In the genomic region with DNA sequence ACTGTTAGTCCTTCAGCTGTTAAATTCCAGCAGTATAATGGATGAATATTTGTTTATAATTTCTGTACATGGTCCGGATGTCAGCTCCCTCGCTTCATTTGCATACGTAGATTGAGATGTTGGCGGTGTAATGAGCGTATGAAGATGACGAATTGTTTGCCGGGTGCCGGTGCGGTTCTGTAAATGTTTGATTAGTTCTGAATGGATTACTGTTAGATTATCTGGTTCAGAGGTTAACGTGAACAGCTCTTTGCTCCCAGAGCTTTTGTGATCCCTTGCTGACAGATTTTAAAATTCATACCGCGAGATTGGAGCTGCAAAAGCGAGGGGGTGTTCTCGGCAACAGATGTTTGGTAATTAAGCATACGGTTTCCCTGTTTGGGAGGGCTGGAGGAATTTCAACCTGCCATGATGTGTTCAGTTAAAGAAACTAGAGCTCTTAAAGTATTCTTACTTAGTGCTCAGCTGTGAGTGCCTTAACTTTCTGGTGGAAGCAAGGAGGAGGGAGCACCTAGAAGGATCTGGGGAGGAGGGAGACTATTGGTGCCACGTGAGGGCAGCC, we compare ENCODE assay signal across 16 mouse cellular contexts.
DNase-seq lines count a peak whose midpoint lies in the region; ATAC-seq lines count a peak whose summit lies in the region.
"Had no signal": no experiment of that assay in that cellular context is flagged by ENCODE, and none has a peak within 500 bp of the region (broad histone marks: within the 10 kb centered on the region; RNA-seq: fewer than 3 reads in every experiment).

No protein-coding gene starts in this region.

- H3K9ac ChIP-seq in forebrain, embryonic 14.5 days (ENCODE audit: low read length), result no peak overlapping the region
- no peak overlapping the region for H3K9ac ChIP-seq in forebrain, embryonic 13.5 days
- H3K9ac ChIP-seq in kidney, embryonic 16.5 days (replicated peaks; ENCODE audit: low read length), result no peak overlapping the region
- H3K9ac ChIP-seq: limb, embryonic 13.5 days had no signal

- H3K4me1 ChIP-seq in forebrain, embryonic 14.5 days (ENCODE audit: control insufficient read depth, insufficient read depth, low read length), result peaks cover 16% of the 10 kb centered on the region; the same call in 1 of the 2 replicates
- H3K4me1 ChIP-seq in forebrain, embryonic 13.5 days, result peaks cover 28% of the 10 kb centered on the region
- peaks cover 28% of the 10 kb centered on the region for H3K4me1 ChIP-seq in kidney, embryonic 16.5 days (ENCODE audit: insufficient read depth, low read length)
- H3K4me1 ChIP-seq: megakaryocyte, embryonic 14.5 days had no signal

- H3K4me3 ChIP-seq in forebrain, embryonic 14.5 days (ENCODE audit: low read depth, low read length), result no peak overlapping the region
- H3K4me3 ChIP-seq in forebrain, embryonic 13.5 days, result no peak overlapping the region
- H3K4me3 ChIP-seq in kidney, embryonic 16.5 days (ENCODE audit: low read length), result no peak overlapping the region
- H3K4me3 ChIP-seq: limb, embryonic 13.5 days; megakaryocyte, embryonic 14.5 days; myocyte had no signal

- no peak overlapping the region for H3K27ac ChIP-seq in forebrain, embryonic 14.5 days (ENCODE audit: low read depth, low read length)
- no peak overlapping the region for H3K27ac ChIP-seq in forebrain, embryonic 13.5 days
- H3K27ac ChIP-seq in kidney, embryonic 16.5 days (ENCODE audit: low read length), result no peak overlapping the region
- H3K27ac ChIP-seq: limb, embryonic 13.5 days had no signal

- H3K36me3 ChIP-seq in forebrain, embryonic 14.5 days (ENCODE audit: control insufficient read depth, insufficient read depth, low read length), result no peaks in the 10 kb centered on the region
- H3K36me3 ChIP-seq in forebrain, embryonic 13.5 days (ENCODE audit: poor library complexity, severe bottlenecking), result no peaks in the 10 kb centered on the region
- H3K36me3 ChIP-seq in kidney, embryonic 16.5 days (ENCODE audit: insufficient read depth, low read length), result no peaks in the 10 kb centered on the region
- H3K36me3 ChIP-seq: limb, embryonic 13.5 days had no signal

- H3K9me3 ChIP-seq in forebrain, embryonic 14.5 days (replicated peaks; ENCODE audit: control insufficient read depth, low read length), result no peaks in the 10 kb centered on the region
- H3K9me3 ChIP-seq in forebrain, embryonic 13.5 days (replicated peaks), result 0 out of 2 replicates have a peak, but pooled peaks cover 3% of the 10 kb centered on the region
- no peaks in the 10 kb centered on the region for H3K9me3 ChIP-seq in kidney, embryonic 16.5 days (ENCODE audit: low read length)
- H3K9me3 ChIP-seq: limb, embryonic 13.5 days; megakaryocyte, embryonic 14.5 days had no signal

- DNase-seq in forebrain, embryonic 14.5 days (ENCODE audit: low spot score), result peak; percentile 38
- no peak for DNase-seq in kidney, postnatal 25 days
- DNase-seq in brain, adult 2 months (ENCODE audit: low read depth, low spot score), result peak; percentile 61
- DNase-seq in left cerebral cortex, postnatal 14 days (ENCODE audit: low spot score in 2 of 2), result peak; percentile 22 to 35
- DNase-seq in lung, postnatal 10 days, result no peak
- DNase-seq in cerebellum, adult 11 months, result no peak
- DNase-seq: cerebellum, postnatal 14 days; heart, adult 11 months; lung, adult 18-20 months had no signal

- H3K27me3 ChIP-seq in forebrain, embryonic 14.5 days (replicated peaks; ENCODE audit: control insufficient read depth, insufficient read depth, low read length), result peaks cover 58% of the 10 kb centered on the region
- peaks cover 88% of the 10 kb centered on the region for H3K27me3 ChIP-seq in forebrain, embryonic 13.5 days
- peaks cover 19% of the 10 kb centered on the region for H3K27me3 ChIP-seq in kidney, embryonic 16.5 days (ENCODE audit: insufficient read depth, low read length)
- H3K27me3 ChIP-seq: Patski had no signal

- no peak overlapping the region for H3K4me2 ChIP-seq in forebrain, embryonic 14.5 days (ENCODE audit: low read length)
- no peak overlapping the region for H3K4me2 ChIP-seq in forebrain, embryonic 13.5 days
- H3K4me2 ChIP-seq in kidney, embryonic 16.5 days (replicated peaks; ENCODE audit: low read depth, low read length), result peak overlapping the region; percentile 15; the same call in 1 of the 2 replicates
- H3K4me2 ChIP-seq: limb, embryonic 13.5 days had no signal

- WGBS in forebrain, embryonic 14.5 days, result 43% methylated on average over 16 of the region's 16 CpGs
- WGBS in forebrain, embryonic 13.5 days, result 46% methylated on average over 16 of the region's 16 CpGs
- 59% methylated on average over 16 of the region's 16 CpGs for whole genome bisulfite sequencing in kidney, embryonic 16.5 days

- ATAC-seq in forebrain, embryonic 14.5 days, result no peak
- ATAC-seq in forebrain, embryonic 13.5 days, result no peak
- no peak for ATAC-seq in kidney, embryonic 16.5 days (ENCODE audit: low FRiP score, low TSS enrichment)
- ATAC-seq: intestine, postnatal 0 days; Patski had no signal

- intact Hi-C loops in left cerebral cortex, postnatal 14 days (cut with DNase I), result no loop called here

Comparison
In these comparisons a context has a peak if more than half of its experiments do, and no peak if none do; other contexts are left out.
1. DNase-seq: peak in forebrain, embryonic 14.5 days (single experiment), brain, adult 2 months (single experiment) and left cerebral cortex, postnatal 14 days (2 of 2); none in kidney, postnatal 25 days (0 of 2), lung, postnatal 10 days (single experiment) and cerebellum, adult 11 months (single experiment).